Mouse (Mus musculus) left cerebral cortex, postnatal 25 days (tissue): ENCODE measurements at regions not wholly inside any gene's neighbourhood (a gene's known extent, or its start where the extent isn't known, plus 50 kb on each side); places are given as distances from the start of the nearest gene placed in this dataset.

Experiments used
- DNase-seq, 2 experiments: peaks; one replicate each; pipeline ENCODE4 v3.0.0; 2022; ENCODE audit warnings: low spot score in 2 of 2, mixed read lengths in 1 of 2
- intact Hi-C: fragments of 180-260 bp; cut with DNase I; formaldehyde crosslinking; loops from one replicate; pipeline ENCODE4 v1.15.1; 2025

GRCm38 (mm10) chr8:35933186-35934114 lies 167.9 kb downstream of the Gm19410 start:
- intact Hi-C loops, result loop anchor here (1.0 to 5.0 kb wide), 3 partner anchors 33 to 162 kb away; no protein-coding TSS in a partner anchor
- peak; percentile 60 to 89 for DNase-seq

- intact Hi-C loops, result loop anchor here (5.0 kb wide), 1 partner anchor 83 kb away; no protein-coding TSS in a partner anchor
- DNase-seq, result peak; percentile 13 to 22
Observed at GRCm38 (mm10) chr8:35934115-35934607, 168.6 kb downstream of the Gm19410 start.

- intact Hi-C loops, result no loop called here
- DNase-seq, result no peak
Observed at GRCm38 (mm10) chr8:35935034-35935433, 169.4 kb downstream of the Gm19410 start.

- intact Hi-C loops, result no loop called here
- no peak for DNase-seq
Observed at GRCm38 (mm10) chr8:35939199-35939598, 173.6 kb downstream of the Gm19410 start.

- intact Hi-C loops, result no loop called here
- DNase-seq, result no peak
Observed at GRCm38 (mm10) chr8:35942515-35942914, 176.9 kb downstream of the Gm19410 start.

- intact Hi-C loops, result no loop called here
- no peak for DNase-seq
Observed at GRCm38 (mm10) chr8:35943686-35944085, 178.1 kb downstream of the Gm19410 start.

- intact Hi-C loops, result no loop called here
- DNase-seq, result no peak
Observed at GRCm38 (mm10) chr8:35944461-35944860, 178.9 kb downstream of the Gm19410 start.

- DNase-seq, result no peak
- intact Hi-C loops, result no loop called here
Observed at GRCm38 (mm10) chr8:35946539-35946940, 180.9 kb downstream of the Gm19410 start.

GRCm38 (mm10) chr8:35948146-35948545 lies 182.6 kb downstream of the Gm19410 start:
- intact Hi-C loops, result no loop called here
- no peak for DNase-seq

GRCm38 (mm10) chr8:35948751-35949183 lies 183.2 kb downstream of the Gm19410 start:
- no peak for DNase-seq
- intact Hi-C loops, result no loop called here

GRCm38 (mm10) chr8:35955506-35955905 lies 189.9 kb downstream of the Gm19410 start:
- intact Hi-C loops, result no loop called here
- DNase-seq, result no peak

- DNase-seq, result no peak
- intact Hi-C loops, result no loop called here
Observed at GRCm38 (mm10) chr8:35956319-35956718, 190.7 kb downstream of the Gm19410 start.

GRCm38 (mm10) chr8:35959201-35959600 lies 193.6 kb downstream of the Gm19410 start:
- intact Hi-C loops, result no loop called here
- DNase-seq, result peak in 1 of 2 experiments; percentile 38

- no peak for DNase-seq
- intact Hi-C loops, result no loop called here
Observed at GRCm38 (mm10) chr8:35960867-35961614, 195.5 kb downstream of the Gm19410 start.

- DNase-seq, result no peak
- intact Hi-C loops, result no loop called here
Observed at GRCm38 (mm10) chr8:35961615-35962220, 196.1 kb downstream of the Gm19410 start.

- no peak for DNase-seq
- intact Hi-C loops, result no loop called here
Observed at GRCm38 (mm10) chr8:35964932-35965331, 199.3 kb downstream of the Gm19410 start.

- no peak for DNase-seq
Observed at GRCm38 (mm10) chr8:35968341-35968740, 202.8 kb downstream of the Gm19410 start.

GRCm38 (mm10) chr8:35971082-35971481 lies 205.5 kb downstream of the Gm19410 start:
- intact Hi-C loops, result no loop called here
- no peak for DNase-seq

More at GRCm38 (mm10) chr8:35968341-35968740, 202.8 kb downstream of the Gm19410 start:
- intact Hi-C loops, result no loop called here

- intact Hi-C loops, result no loop called here
- no peak for DNase-seq
Observed at GRCm38 (mm10) chr8:35974323-35975029, 208.9 kb downstream of the Gm19410 start.
